Mouse (Mus musculus) midbrain, embryonic 12.5 days (tissue): ENCODE measurements around the gene Sult2b1. TPM values are rescaled to one million over a fixed set of nuclear protein-coding genes. Genes with fewer than 3 reads are reported as not detected.

Experiments
- ATAC-seq: fragments of 200-750 bp; cut with Nextera tagmentation; 2 replicates; pipeline ENCODE4 v1.8.0; 2017; ENCODE audit warnings: low read depth, moderate TSS enrichment, moderate library complexity; ENCODE audit not compliant: low FRiP score
- H3K27ac ChIP-seq: fragments of 300-500 bp; sonication (generic); replicated peaks from 2 replicates; pipeline ENCODE4 v1.5.1; 2016; ENCODE audit warnings: mild to moderate bottlenecking
- H3K27me3 ChIP-seq: fragments of 300-500 bp; sonication (generic); 2 replicates; pipeline ENCODE4 v1.6.1; 2016; ENCODE audit warnings: mild to moderate bottlenecking
- H3K36me3 ChIP-seq: fragments of 300-500 bp; sonication (generic); 2 replicates; pipeline ENCODE4 v1.6.1; 2016
- H3K4me1 ChIP-seq: fragments of 300-500 bp; sonication (generic); 2 replicates; pipeline ENCODE4 v1.6.1; 2016
- H3K4me2 ChIP-seq: fragments of 300-500 bp; sonication (generic); replicated peaks from 2 replicates; pipeline ENCODE4 v1.6.1; 2016; ENCODE audit warnings: mild to moderate bottlenecking, moderate library complexity
- H3K4me3 ChIP-seq: fragments of 300-500 bp; sonication (generic); 2 replicates; pipeline ENCODE4 v1.5.1; 2016; ENCODE audit warnings: mild to moderate bottlenecking
- H3K9ac ChIP-seq: fragments of 300-500 bp; sonication (generic); replicated peaks from 2 replicates; pipeline ENCODE4 v1.6.1; 2016; ENCODE audit warnings: mild to moderate bottlenecking, moderate library complexity
- H3K9me3 ChIP-seq: fragments of 300-500 bp; sonication (generic); 2 replicates; pipeline ENCODE4 v1.6.1; 2016; ENCODE audit warnings: mild to moderate bottlenecking
- WGBS: fragments of 180-500 bp; shearing (Covaris S2); methylation state at CpG from one replicate; pipeline ENCODE4 v1.1.7; 2016; 5-methylcytosine and 5-hydroxymethylcytosine counted together
- polyA plus RNA-seq: library from polyadenylated mRNA; unstranded; fragments of >200 nt; fragmentation: Nextera tagmentation; extraction: Ambion mirVana; gene quantifications from 2 replicates; pipeline ENCODE4 v1.2.1, GENCODE M21; 2016

Sult2b1 gene
- polyA plus RNA-seq, 1 experiment from 2014 or later: 1.5 TPM

- Histone ChIP-seq H3K4me3 (no peak overlapping the region), H3K9me3 (no peaks in the 10 kb centered on the region), H3K4me1 (no peaks in the 10 kb centered on the region), H3K27ac (no peak overlapping the region), H3K27me3 (peaks cover 10% of the 10 kb centered on the region), H3K4me2 (no peak overlapping the region), H3K9ac (no peak overlapping the region), H3K36me3 (no peaks in the 10 kb centered on the region)
- 8% methylated on average over 9 of the region's 9 CpGs for WGBS
- peak; percentile 79; the same call in 1 of the 2 replicates for ATAC-seq
Observed at GRCm38 (mm10) chr7:45739162-45739763, 45.2 kb downstream of the Sult2b1 start.

GRCm38 (mm10) chr7:45733477-45733876 is 51.0 kb downstream of the Sult2b1 start:
- Histone ChIP-seq H3K4me2 (no peak overlapping the region), H3K27me3 (no peaks in the 10 kb centered on the region), H3K4me1 (peaks cover 8% of the 10 kb centered on the region; the same call in 1 of the 2 replicates), H3K9me3 (no peaks in the 10 kb centered on the region), H3K36me3 (0 out of 2 replicates have a peak, but pooled peaks cover 4% of the 10 kb centered on the region), H3K27ac (no peak overlapping the region), H3K4me3 (no peak overlapping the region), H3K9ac (no peak overlapping the region)
- WGBS: 90% methylated on average over 5 of the region's 5 CpGs
- ATAC-seq: no peak

- H3K27me3 ChIP-seq: no peaks in the 10 kb centered on the region
- H3K9ac ChIP-seq: no peak overlapping the region
- no peak overlapping the region for H3K27ac ChIP-seq
- peaks cover 8% of the 10 kb centered on the region; the same call in 1 of the 2 replicates for H3K4me1 ChIP-seq
- WGBS: 15% methylated on average over 16 of the region's 16 CpGs
- H3K9me3 ChIP-seq: no peaks in the 10 kb centered on the region
- no peak overlapping the region for H3K4me2 ChIP-seq
- ATAC-seq: no peak
- no peak overlapping the region for H3K4me3 ChIP-seq
- peaks cover 19% of the 10 kb centered on the region for H3K36me3 ChIP-seq
Observed at GRCm38 (mm10) chr7:45730727-45731431, 53.6 kb downstream of the Sult2b1 start.

- Histone ChIP-seq H3K9me3 (no peaks in the 10 kb centered on the region), H3K36me3 (peaks cover 50% of the 10 kb centered on the region), H3K4me1 (peaks cover 8% of the 10 kb centered on the region; the same call in 1 of the 2 replicates), H3K9ac (no peak overlapping the region), H3K27me3 (no peaks in the 10 kb centered on the region), H3K4me2 (no peak overlapping the region), H3K27ac (no peak overlapping the region), H3K4me3 (no peak overlapping the region)
- no peak for ATAC-seq
- WGBS: 82% methylated on average over 3 of the region's 3 CpGs
Observed at GRCm38 (mm10) chr7:45727625-45728024, 56.8 kb downstream of the Sult2b1 start.

- no peak overlapping the region for H3K27ac ChIP-seq
- no peaks in the 10 kb centered on the region for H3K27me3 ChIP-seq
- no peak for ATAC-seq
- H3K36me3 ChIP-seq: peaks cover 62% of the 10 kb centered on the region
- no peaks in the 10 kb centered on the region for H3K9me3 ChIP-seq
- no peak overlapping the region for H3K4me2 ChIP-seq
- 92% methylated on average over 10 of the region's 10 CpGs for WGBS
- H3K9ac ChIP-seq: no peak overlapping the region
- no peak overlapping the region for H3K4me3 ChIP-seq
- peaks cover 8% of the 10 kb centered on the region; the same call in 1 of the 2 replicates for H3K4me1 ChIP-seq
Observed at GRCm38 (mm10) chr7:45726419-45726818, 58.0 kb downstream of the Sult2b1 start.

- H3K4me3 ChIP-seq: no peak within 1 kb of the TSS
- no peaks in the 10 kb centered on the region for H3K9me3 ChIP-seq
- no peak within 1 kb of the TSS for H3K4me2 ChIP-seq
- peaks cover 69% of the 10 kb centered on the region for H3K36me3 ChIP-seq
- H3K27me3 ChIP-seq: no peaks in the 10 kb centered on the region
- H3K4me1 ChIP-seq: peaks cover 3% of the 10 kb centered on the region; the same call in 1 of the 2 replicates
- H3K9ac ChIP-seq: no peak within 1 kb of the TSS
- H3K27ac ChIP-seq: no peak within 1 kb of the TSS
- WGBS: 93% methylated on average over 11 of the region's 11 CpGs
- no peak for ATAC-seq
Observed at GRCm38 (mm10) chr7:45725713-45726112, 58.8 kb downstream of the Sult2b1 start, which contains the start of gene Spaca4. TSS of gene Spaca4 (minus strand) at chr7:45725813.

- Histone ChIP-seq H3K4me2 (no peak overlapping the region), H3K4me3 (no peak overlapping the region), H3K9ac (no peak overlapping the region), H3K4me1 (no peaks in the 10 kb centered on the region), H3K27ac (no peak overlapping the region), H3K27me3 (no peaks in the 10 kb centered on the region), H3K36me3 (peaks cover 74% of the 10 kb centered on the region), H3K9me3 (no peaks in the 10 kb centered on the region)
- WGBS: 88% methylated on average over 9 of the region's 9 CpGs
- ATAC-seq: no peak
Observed at GRCm38 (mm10) chr7:45725151-45725550, 59.3 kb downstream of the Sult2b1 start.

GRCm38 (mm10) chr7:45723781-45724180 is 60.7 kb downstream of the Sult2b1 start:
- H3K36me3 ChIP-seq: peaks cover 82% of the 10 kb centered on the region
- no peak for ATAC-seq

GRCm38 (mm10) chr7:45723301-45723700 is 61.2 kb downstream of the Sult2b1 start:
- WGBS: 100% methylated on average over 4 of the region's 4 CpGs
- ATAC-seq: no peak
- peaks cover 81% of the 10 kb centered on the region for H3K36me3 ChIP-seq
- H3K4me2 ChIP-seq: no peak overlapping the region
- no peaks in the 10 kb centered on the region for H3K9me3 ChIP-seq
- H3K4me3 ChIP-seq: no peak overlapping the region
- H3K9ac ChIP-seq: no peak overlapping the region
- no peak overlapping the region for H3K27ac ChIP-seq
- H3K4me1 ChIP-seq: peaks cover 16% of the 10 kb centered on the region
- H3K27me3 ChIP-seq: no peaks in the 10 kb centered on the region

More at GRCm38 (mm10) chr7:45723781-45724180, 60.7 kb downstream of the Sult2b1 start:
- Histone ChIP-seq H3K4me3 (no peak overlapping the region), H3K4me1 (peaks cover 13% of the 10 kb centered on the region), H3K4me2 (no peak overlapping the region), H3K27me3 (no peaks in the 10 kb centered on the region), H3K9ac (no peak overlapping the region), H3K27ac (no peak overlapping the region), H3K9me3 (no peaks in the 10 kb centered on the region)
- 93% methylated on average over 14 of the region's 14 CpGs for WGBS

- 0 out of 2 replicates have a peak overlapping the region, but pooled peaks have one; percentile 10 for H3K27ac ChIP-seq
- H3K4me2 ChIP-seq: no peak overlapping the region
- WGBS: 87% methylated on average over 13 of the region's 13 CpGs
- ATAC-seq: no peak
- H3K36me3 ChIP-seq: peaks cover 80% of the 10 kb centered on the region
- no peak overlapping the region for H3K4me3 ChIP-seq
- no peaks in the 10 kb centered on the region for H3K9me3 ChIP-seq
- H3K9ac ChIP-seq: no peak overlapping the region
- H3K4me1 ChIP-seq: peaks cover 16% of the 10 kb centered on the region
- no peaks in the 10 kb centered on the region for H3K27me3 ChIP-seq
Observed at GRCm38 (mm10) chr7:45722348-45722713, 62.1 kb downstream of the Sult2b1 start.

GRCm38 (mm10) chr7:45721642-45722347 is 62.7 kb downstream of the Sult2b1 start:
- H3K9ac ChIP-seq: no peak overlapping the region
- H3K27me3 ChIP-seq: no peaks in the 10 kb centered on the region
- 0 out of 2 replicates have a peak overlapping the region, but pooled peaks have one; percentile 15 for H3K27ac ChIP-seq
- H3K4me1 ChIP-seq: peaks cover 21% of the 10 kb centered on the region
- H3K4me2 ChIP-seq: no peak overlapping the region
- no peak overlapping the region for H3K4me3 ChIP-seq
- no peak for ATAC-seq
- peaks cover 75% of the 10 kb centered on the region for H3K36me3 ChIP-seq
- 69% methylated on average over 13 of the region's 13 CpGs for WGBS
- no peaks in the 10 kb centered on the region for H3K9me3 ChIP-seq

- Histone ChIP-seq H3K4me3 (no peak overlapping the region), H3K36me3 (peaks cover 69% of the 10 kb centered on the region), H3K9me3 (no peaks in the 10 kb centered on the region), H3K9ac (no peak overlapping the region), H3K27me3 (no peaks in the 10 kb centered on the region), H3K4me2 (no peak overlapping the region), H3K27ac (no peak overlapping the region), H3K4me1 (peaks cover 26% of the 10 kb centered on the region)
- no peak for ATAC-seq
- 84% methylated on average over 7 of the region's 7 CpGs for WGBS
Observed at GRCm38 (mm10) chr7:45721234-45721571, 63.3 kb downstream of the Sult2b1 start.
